Mouse (Mus musculus) urinary bladder, postnatal 36 days (tissue): ENCODE measurements around the gene Tnrc6b.

Source experiments
- DNase-seq, 2 experiments: peaks; one replicate each; pipeline ENCODE4 v3.0.0; 2022; ENCODE audit warnings: low spot score in 2 of 2, mixed read lengths in 1 of 2

Tnrc6b gene

GRCm38 (mm10) chr15:80785699-80786098 lies 74.6 kb downstream of the Tnrc6b start:
- DNase-seq, result no peak

GRCm38 (mm10) chr15:80787746-80788145 lies 76.6 kb downstream of the Tnrc6b start:
- DNase-seq, result no peak

GRCm38 (mm10) chr15:80792556-80792955 lies 81.4 kb downstream of the Tnrc6b start:
- no peak for DNase-seq

GRCm38 (mm10) chr15:80795076-80795475 lies 84.0 kb downstream of the Tnrc6b start:
- no peak for DNase-seq

GRCm38 (mm10) chr15:80797757-80798156 lies 86.6 kb downstream of the Tnrc6b start:
- peak; percentile 7 to 13 for DNase-seq

- peak; percentile 77 to 84 for DNase-seq
Observed at GRCm38 (mm10) chr15:80798367-80799073, 87.4 kb downstream of the Tnrc6b start.

GRCm38 (mm10) chr15:80799074-80799633 lies 88.0 kb downstream of the Tnrc6b start:
- DNase-seq, result peak in 1 of 2 experiments; percentile 11

- peak in 1 of 2 experiments; percentile 21 for DNase-seq
Observed at GRCm38 (mm10) chr15:80799634-80800137, 88.6 kb downstream of the Tnrc6b start.

- DNase-seq, result no peak
Observed at GRCm38 (mm10) chr15:80800201-80800600, 89.1 kb downstream of the Tnrc6b start.

- no peak for DNase-seq
Observed at GRCm38 (mm10) chr15:80800765-80801164, 89.7 kb downstream of the Tnrc6b start.

GRCm38 (mm10) chr15:80801597-80801996 lies 90.5 kb downstream of the Tnrc6b start:
- no peak for DNase-seq

- no peak for DNase-seq
Observed at GRCm38 (mm10) chr15:80807162-80807561, 96.0 kb downstream of the Tnrc6b start.

- DNase-seq, result no peak
Observed at GRCm38 (mm10) chr15:80810226-80810625, 99.1 kb downstream of the Tnrc6b start.

GRCm38 (mm10) chr15:80812840-80813239 lies 101.7 kb downstream of the Tnrc6b start:
- DNase-seq, result peak in 1 of 2 experiments; percentile 18

GRCm38 (mm10) chr15:80814792-80815191 lies 103.7 kb downstream of the Tnrc6b start:
- no peak for DNase-seq

GRCm38 (mm10) chr15:80822276-80822675 lies 111.2 kb downstream of the Tnrc6b start:
- no peak for DNase-seq

GRCm38 (mm10) chr15:80831170-80831569 lies 120.1 kb downstream of the Tnrc6b start:
- no peak for DNase-seq

GRCm38 (mm10) chr15:80832808-80833207 lies 121.7 kb downstream of the Tnrc6b start:
- no peak for DNase-seq

- no peak for DNase-seq
Observed at GRCm38 (mm10) chr15:80836246-80836645, 125.1 kb downstream of the Tnrc6b start.

- DNase-seq, result no peak
Observed at GRCm38 (mm10) chr15:80838836-80839235, 127.7 kb downstream of the Tnrc6b start.

GRCm38 (mm10) chr15:80839653-80840420 lies 128.7 kb downstream of the Tnrc6b start:
- DNase-seq, result no peak

- DNase-seq, result no peak
Observed at GRCm38 (mm10) chr15:80844262-80844661, 133.1 kb downstream of the Tnrc6b start.
